Mouse (Mus musculus) lung, adult 2 months (tissue): ENCODE measurements around the gene Cdh9. TPM values are rescaled to one million over a fixed set of nuclear protein-coding genes. Genes with fewer than 3 reads are reported as not detected.

ENCODE experiments used
- DNase-seq: peaks from one replicate; pipeline ENCODE4 v3.0.0; 2022
- H3K4me1 ChIP-seq: fragments of 200-500 bp; 2 replicates; pipeline ENCODE4 v1.6.1; 2011; ENCODE audit warnings: low read length; ENCODE audit not compliant: control insufficient read depth, insufficient read depth
- H3K4me3 ChIP-seq: fragments of 200-500 bp; replicated peaks from 2 replicates; pipeline ENCODE3; 2011; ENCODE audit warnings: low read depth, mild to moderate bottlenecking, control low read depth, low read length; ENCODE audit errors: extremely low read depth
- CTCF ChIP-seq: fragments of 200-500 bp; IDR thresholded peaks from 2 replicates; pipeline ENCODE4 v1.5.1; 2011; ENCODE audit warnings: mild to moderate bottlenecking, low read length, control low read depth; ENCODE audit not compliant: insufficient read depth
- POLR2A ChIP-seq: fragments of 200-500 bp; IDR thresholded peaks from 2 replicates; pipeline ENCODE4 v1.6.1; 2011; ENCODE audit warnings: low read depth, mild to moderate bottlenecking, control low read depth, low read length, borderline replicate concordance; ENCODE audit errors: extremely low read depth
- WGBS: fragments of 180-500 bp; shearing (Covaris S2); methylation state at CpG from one replicate; pipeline ENCODE4 v1.1.7; 2018; 5-methylcytosine and 5-hydroxymethylcytosine counted together
- polyA plus RNA-seq: library from polyadenylated mRNA; depleted of rRNA; stranded (reverse); fragments of >200 nt; gene quantifications from 2 replicates; pipeline ENCODE4 v1.2.3, GENCODE M21; 2012; rRNA removed

Cdh9 gene
- polyA plus RNA-seq, result not detected in 2 replicates

- no peaks in the 10 kb centered on the region for H3K4me1 ChIP-seq
- H3K4me3 ChIP-seq, result no peak within 1 kb of the TSS
- no peak for DNase-seq
- TF ChIP-seq CTCF, result no peak
- no peak for TF ChIP-seq POLR2A
- 3% methylated on average over 14 of the region's 14 CpGs for WGBS
Observed at GRCm38 (mm10) chr15:16728470-16729011, at the start of gene Cdh9. Gene Cdh9 (plus strand): TSS chr15:16728756.

- WGBS, result 74% methylated on average over 5 of the region's 5 CpGs
- Histone ChIP-seq H3K4me3 (no peak overlapping the region), H3K4me1 (no peaks in the 10 kb centered on the region)
- no peak for DNase-seq
- TF ChIP-seq POLR2A (no peak), CTCF (no peak)
Observed at GRCm38 (mm10) chr15:16679096-16679495, 49.5 kb upstream of the Cdh9 start.

- Histone ChIP-seq H3K4me3 (no peak overlapping the region), H3K4me1 (no peaks in the 10 kb centered on the region)
- 64% methylated on average over 3 of the region's 3 CpGs for WGBS
- no peak for TF ChIP-seq POLR2A
- TF ChIP-seq CTCF, result no peak
- DNase-seq, result no peak
Observed at GRCm38 (mm10) chr15:16699821-16700220, 28.7 kb upstream of the Cdh9 start.

- no peak overlapping the region for H3K4me3 ChIP-seq
- no peaks in the 10 kb centered on the region for H3K4me1 ChIP-seq
- 57% methylated on average over 1 of the region's 1 CpGs for WGBS
- DNase-seq, result no peak
- TF ChIP-seq CTCF (no peak), POLR2A (no peak)
Observed at GRCm38 (mm10) chr15:16702340-16702739, 26.2 kb upstream of the Cdh9 start.

DNA sequence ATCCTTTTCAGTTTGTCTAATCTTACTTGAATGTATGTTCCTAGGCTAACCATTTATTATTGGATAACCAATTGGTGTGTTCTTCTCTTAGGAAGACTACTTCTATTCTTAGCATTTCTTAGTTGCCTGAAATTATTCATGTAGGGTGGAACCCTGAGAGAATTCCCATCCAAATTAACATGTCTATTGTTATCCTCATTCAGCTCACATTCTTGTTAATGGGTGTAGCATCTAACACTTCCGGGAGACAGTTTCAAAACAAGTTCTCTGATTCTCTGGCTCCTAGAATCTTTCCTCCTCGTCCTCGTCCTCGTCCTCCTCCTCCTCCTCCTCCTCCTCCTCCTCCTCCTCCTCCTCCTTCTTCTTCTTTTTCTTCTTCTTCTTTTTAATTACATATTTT is 10.5 kb downstream of the Cdh9 start:
- Histone ChIP-seq H3K4me3 (no peak overlapping the region), H3K4me1 (no peaks in the 10 kb centered on the region)
- TF ChIP-seq CTCF (no peak), POLR2A (no peak)
- no peak for DNase-seq
- WGBS, result 74% methylated on average over 4 of the region's 4 CpGs

GRCm38 (mm10) chr15:16746672-16747071 is 18.1 kb downstream of the Cdh9 start:
- Histone ChIP-seq H3K4me1 (no peaks in the 10 kb centered on the region), H3K4me3 (no peak overlapping the region)
- TF ChIP-seq CTCF, result no peak
- no peak for TF ChIP-seq POLR2A
- 88% methylated on average over 1 of the region's 1 CpGs for WGBS
- no peak for DNase-seq

DNA sequence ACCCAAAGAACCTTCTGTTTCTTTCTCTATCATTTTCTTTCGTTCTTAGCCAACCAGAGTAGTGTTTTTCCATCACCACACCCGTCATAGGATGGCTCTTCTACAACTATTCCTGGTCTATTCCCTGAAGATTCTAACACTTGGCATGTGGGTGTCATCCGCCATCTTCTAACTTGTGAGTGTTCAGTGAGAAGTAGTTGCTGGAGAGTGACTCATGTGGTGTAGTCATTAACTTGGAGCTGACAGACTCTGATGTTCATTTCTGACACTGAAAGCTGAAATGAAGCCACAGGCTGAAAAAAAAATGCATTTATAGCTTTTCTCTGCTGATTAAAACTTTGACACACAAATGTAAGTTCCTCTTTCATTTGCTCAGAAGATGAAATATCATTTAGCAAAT is 34.7 kb downstream of the Cdh9 start:
- no peak for DNase-seq
- Histone ChIP-seq H3K4me3 (no peak overlapping the region), H3K4me1 (no peaks in the 10 kb centered on the region)
- TF ChIP-seq POLR2A (no peak), CTCF (no peak)
- WGBS, result 54% methylated on average over 3 of the region's 3 CpGs

DNA sequence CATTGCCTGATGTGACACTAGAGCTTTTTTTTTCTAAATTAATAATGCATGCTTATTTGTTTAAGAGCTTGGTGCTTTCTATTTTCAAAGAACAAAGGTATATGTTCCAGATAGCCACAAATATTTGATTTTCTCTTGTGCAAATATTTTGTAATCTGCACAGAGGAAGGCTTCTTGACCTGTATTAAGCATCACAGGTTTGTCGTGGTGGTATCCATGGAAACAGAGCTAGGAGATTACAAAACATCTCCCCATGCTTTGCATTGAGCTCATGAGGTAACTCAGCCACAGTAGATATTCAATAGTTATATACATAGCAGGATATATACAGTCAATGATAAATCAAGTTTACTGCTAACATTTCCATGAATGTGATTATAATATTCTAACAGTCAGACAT is 56.0 kb downstream of the Cdh9 start:
- 45% methylated on average over 1 of the region's 1 CpGs for WGBS
- Histone ChIP-seq H3K4me1 (no peaks in the 10 kb centered on the region), H3K4me3 (no peak overlapping the region)
- TF ChIP-seq POLR2A (no peak), CTCF (no peak)
- DNase-seq, result no peak

GRCm38 (mm10) chr15:16792857-16793256 is 64.3 kb downstream of the Cdh9 start:
- 72% methylated on average over 3 of the region's 3 CpGs for WGBS
- no peak overlapping the region for H3K4me3 ChIP-seq
- H3K4me1 ChIP-seq, result no peaks in the 10 kb centered on the region
- DNase-seq, result no peak
- TF ChIP-seq CTCF, result no peak
- no peak for TF ChIP-seq POLR2A

DNA sequence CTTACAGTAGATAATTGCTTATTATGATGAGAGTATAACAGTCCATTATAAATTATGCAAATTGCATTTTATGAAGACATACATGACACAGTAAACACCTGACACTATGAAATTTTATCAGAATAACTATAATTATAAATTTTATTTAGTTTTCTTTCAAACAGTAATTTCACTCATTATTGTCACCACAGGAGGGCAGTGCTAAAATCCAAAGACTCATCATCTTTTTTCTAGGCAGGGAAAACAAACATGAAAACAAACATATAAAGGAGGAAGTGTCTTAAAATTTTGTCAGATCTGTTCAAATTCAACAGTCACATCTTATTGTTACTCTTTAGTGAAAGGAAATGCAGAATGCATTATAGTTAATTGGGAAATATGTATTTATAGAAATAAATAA is 72.7 kb downstream of the Cdh9 start:
- Histone ChIP-seq H3K4me1 (no peaks in the 10 kb centered on the region), H3K4me3 (no peak overlapping the region)
- TF ChIP-seq POLR2A, result no peak
- TF ChIP-seq CTCF, result no peak
- no peak for DNase-seq
